Mouse (Mus musculus) left cerebral cortex, adult 9 months (tissue): ENCODE measurements around the gene Extl2.
A peak's percentile ranks its signal among the peaks of the same experiment; 100 is the strongest.

Experiments
- DNase-seq, 2 experiments: peaks; one replicate each; pipeline ENCODE4 v3.0.0; 2022; ENCODE audit warnings: low spot score in 2 of 2

The Extl2 gene

GRCm38 (mm10) chr3:116007941-116008440, 729 bp downstream of the Extl2 start:
- DNase-seq: peak; percentile 73 to 82

- no peak for DNase-seq
Observed at GRCm38 (mm10) chr3:116009622-116010344, 2.5 kb downstream of the Extl2 start.

- no peak for DNase-seq
Observed at GRCm38 (mm10) chr3:116014901-116015300, 7.6 kb downstream of the Extl2 start.

GRCm38 (mm10) chr3:116016116-116016515, 8.9 kb downstream of the Extl2 start:
- peak in 1 of 2 experiments; percentile 26 for DNase-seq

GRCm38 (mm10) chr3:116018606-116019005, 11.3 kb downstream of the Extl2 start:
- no peak for DNase-seq

- no peak for DNase-seq
Observed at GRCm38 (mm10) chr3:116019136-116019535, 11.9 kb downstream of the Extl2 start.

- DNase-seq: no peak
Observed at GRCm38 (mm10) chr3:116024236-116024635, 17.0 kb downstream of the Extl2 start.

GRCm38 (mm10) chr3:116024669-116025068, 17.4 kb downstream of the Extl2 start:
- no peak for DNase-seq

GRCm38 (mm10) chr3:116025701-116026100, 18.4 kb downstream of the Extl2 start:
- no peak for DNase-seq

- DNase-seq: no peak
Observed at GRCm38 (mm10) chr3:116026996-116027395, 19.7 kb downstream of the Extl2 start.

GRCm38 (mm10) chr3:116030152-116030788, 23.0 kb downstream of the Extl2 start:
- DNase-seq: no peak

GRCm38 (mm10) chr3:116033218-116033870, 26.1 kb downstream of the Extl2 start:
- no peak for DNase-seq

GRCm38 (mm10) chr3:116033871-116034222, 26.6 kb downstream of the Extl2 start:
- DNase-seq: peak in 1 of 2 experiments; percentile 34

GRCm38 (mm10) chr3:116040776-116041175, 33.5 kb downstream of the Extl2 start:
- DNase-seq: no peak

GRCm38 (mm10) chr3:116046000-116046399, 38.7 kb downstream of the Extl2 start:
- no peak for DNase-seq

GRCm38 (mm10) chr3:116047034-116047433, 39.8 kb downstream of the Extl2 start:
- no peak for DNase-seq

GRCm38 (mm10) chr3:116057078-116057477, 49.8 kb downstream of the Extl2 start:
- no peak for DNase-seq

GRCm38 (mm10) chr3:116060320-116060719, 53.1 kb downstream of the Extl2 start:
- no peak for DNase-seq

- no peak for DNase-seq
Observed at GRCm38 (mm10) chr3:116062141-116062540, 54.9 kb downstream of the Extl2 start.

- no peak for DNase-seq
Observed at GRCm38 (mm10) chr3:116072584-116072983, 65.3 kb downstream of the Extl2 start.

GRCm38 (mm10) chr3:116076739-116077138, 69.5 kb downstream of the Extl2 start:
- no peak for DNase-seq

- peak in 1 of 2 experiments; percentile 12 for DNase-seq
Observed at GRCm38 (mm10) chr3:116078490-116078889, 71.2 kb downstream of the Extl2 start.
